Mouse (Mus musculus): ENCODE results near the gene Hist1h2bm. TPM values are rescaled to one million over a fixed set of nuclear protein-coding genes. Genes with fewer than 3 reads are reported as not detected.
A peak's percentile ranks its signal among the peaks of the same experiment; 100 is the strongest.
"Not testable (repeated sequence)": the region's sequence is repeated elsewhere in the genome, so short reads cannot be mapped to it uniquely, and the experiment has no call there.

The Hist1h2bm gene
- 6.8 and 7.9 TPM in 2 replicates for polyA plus RNA-seq (2016; fragmentation: Nextera tagmentation; extraction: Ambion mirVana)

DNA sequence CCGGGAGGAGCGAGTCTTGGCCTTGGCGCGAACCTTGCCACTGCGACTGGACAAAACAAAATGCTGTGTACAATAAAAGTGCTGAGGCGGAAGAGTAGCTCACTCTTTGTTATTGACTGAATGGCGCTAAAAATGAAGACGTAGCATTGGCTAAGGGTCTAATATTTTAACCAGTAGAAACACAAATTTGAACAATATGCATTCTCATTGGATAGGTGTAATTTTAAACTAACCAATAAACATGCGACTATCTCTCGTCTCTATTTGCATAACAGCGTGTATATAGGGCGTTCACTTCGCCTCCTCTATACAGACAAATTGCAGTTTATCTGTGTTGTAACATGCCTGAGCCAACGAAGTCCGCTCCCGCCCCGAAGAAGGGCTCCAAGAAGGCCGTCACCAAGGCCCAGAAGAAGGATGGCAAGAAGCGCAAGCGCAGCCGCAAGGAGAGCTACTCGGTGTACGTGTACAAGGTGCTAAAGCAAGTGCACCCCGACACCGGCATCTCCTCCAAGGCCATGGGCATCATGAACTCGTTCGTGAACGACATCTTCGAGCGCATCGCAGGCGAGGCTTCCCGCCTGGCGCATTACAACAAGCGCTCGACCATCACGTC is at the start of gene Hist1h2bm:
Gene Hist1h2bm, plus strand, starts transcription at position 288 of the 616 bp plus-strand sequence.
- peak within 1 kb of the TSS; percentile 50 for H3K4me3 ChIP-seq
- peak within 1 kb of the TSS; percentile 94 for H3K27ac ChIP-seq
- not testable (repeated sequence) for H3K27me3 ChIP-seq (ENCODE audit: low read depth, poor library complexity, severe bottlenecking); H3K36me3 ChIP-seq; H3K9me3 ChIP-seq (replicated peaks)
- H3K4me1 ChIP-seq, result peaks cover 26% of the 10 kb centered on the region
- peak; percentile 75 for DNase-seq (ENCODE audit: low spot score)
- WGBS, result under 1% methylated on average over 37 of the region's 37 CpGs

DNA sequence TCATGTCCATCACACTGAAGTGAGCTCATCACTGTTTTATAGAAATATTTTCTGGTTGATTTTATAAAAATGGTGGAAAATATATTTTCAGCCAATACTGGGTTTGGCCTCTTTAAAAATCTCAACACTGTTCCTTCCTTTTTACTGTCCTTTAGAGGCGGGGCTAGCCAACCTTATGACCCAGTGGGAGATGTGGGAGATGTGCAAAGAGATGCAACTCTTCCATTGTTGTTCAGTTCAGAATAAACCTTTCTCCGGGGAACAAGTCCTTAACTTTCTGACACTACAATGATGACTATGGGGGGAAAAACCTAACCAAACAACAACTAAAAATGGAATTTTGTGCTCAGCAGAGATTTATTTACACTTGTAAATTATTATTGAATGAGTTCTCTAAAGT is 44.5 kb upstream of the Hist1h2bm start, which contains the start of gene Olfr1360:
Gene Olfr1360, minus strand, starts transcription at position 101 of the 400 bp plus-strand sequence.
- WGBS, result 77% methylated on average over 2 of the region's 2 CpGs
- Histone ChIP-seq H3K4me1 (no peaks in the 10 kb centered on the region), H3K9me3 (replicated peaks) (no peaks in the 10 kb centered on the region), H3K36me3 (no peaks in the 10 kb centered on the region), H3K27me3 (ENCODE audit: low read depth, poor library complexity, severe bottlenecking) (no peaks in the 10 kb centered on the region), H3K27ac (no peak within 1 kb of the TSS), H3K4me3 (no peak within 1 kb of the TSS)
- no peak for DNase-seq (ENCODE audit: low spot score)

DNA sequence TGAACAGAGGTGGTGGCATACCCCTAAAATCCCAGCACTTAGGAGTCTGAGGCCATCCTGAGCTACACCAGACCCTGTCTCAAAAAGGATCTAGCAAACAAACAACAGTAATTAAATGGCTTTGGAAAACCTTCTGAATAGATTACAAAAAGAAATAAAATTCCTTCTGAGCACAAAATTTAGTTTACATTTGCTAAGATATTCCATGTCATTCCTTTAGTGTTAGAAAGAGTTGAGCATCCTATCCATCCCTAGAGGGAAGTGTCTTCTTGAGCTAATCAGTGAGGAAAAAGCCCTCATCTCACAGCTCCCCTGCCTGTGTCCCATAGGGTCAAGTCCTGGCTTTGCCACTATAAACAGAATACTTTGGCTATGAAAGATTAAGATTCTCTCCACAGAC is 24.0 kb upstream of the Hist1h2bm start, which contains the start of gene Olfr1359:
Gene Olfr1359, plus strand, starts transcription at position 301 of the 400 bp plus-strand sequence.
- Histone ChIP-seq H3K27ac (no peak within 1 kb of the TSS), H3K36me3 (no peaks in the 10 kb centered on the region), H3K4me3 (no peak within 1 kb of the TSS), H3K27me3 (ENCODE audit: low read depth, poor library complexity, severe bottlenecking) (no peaks in the 10 kb centered on the region), H3K4me1 (no peaks in the 10 kb centered on the region), H3K9me3 (replicated peaks) (no peaks in the 10 kb centered on the region)
- no peak for DNase-seq (ENCODE audit: low spot score)

GRCm38 (mm10) chr13:21706669-21707068 is 15.2 kb upstream of the Hist1h2bm start:
- no peak overlapping the region for H3K4me3 ChIP-seq
- H3K27me3 ChIP-seq (ENCODE audit: low read depth, poor library complexity, severe bottlenecking), result no peaks in the 10 kb centered on the region
- H3K27ac ChIP-seq, result no peak overlapping the region
- DNase-seq (ENCODE audit: low spot score), result no peak
- 76% methylated on average over 4 of the region's 4 CpGs for WGBS
- peaks cover 2% of the 10 kb centered on the region; the same call in 1 of the 2 replicates for H3K4me1 ChIP-seq
- no peaks in the 10 kb centered on the region for H3K9me3 ChIP-seq (replicated peaks)
- H3K36me3 ChIP-seq, result no peaks in the 10 kb centered on the region

DNA sequence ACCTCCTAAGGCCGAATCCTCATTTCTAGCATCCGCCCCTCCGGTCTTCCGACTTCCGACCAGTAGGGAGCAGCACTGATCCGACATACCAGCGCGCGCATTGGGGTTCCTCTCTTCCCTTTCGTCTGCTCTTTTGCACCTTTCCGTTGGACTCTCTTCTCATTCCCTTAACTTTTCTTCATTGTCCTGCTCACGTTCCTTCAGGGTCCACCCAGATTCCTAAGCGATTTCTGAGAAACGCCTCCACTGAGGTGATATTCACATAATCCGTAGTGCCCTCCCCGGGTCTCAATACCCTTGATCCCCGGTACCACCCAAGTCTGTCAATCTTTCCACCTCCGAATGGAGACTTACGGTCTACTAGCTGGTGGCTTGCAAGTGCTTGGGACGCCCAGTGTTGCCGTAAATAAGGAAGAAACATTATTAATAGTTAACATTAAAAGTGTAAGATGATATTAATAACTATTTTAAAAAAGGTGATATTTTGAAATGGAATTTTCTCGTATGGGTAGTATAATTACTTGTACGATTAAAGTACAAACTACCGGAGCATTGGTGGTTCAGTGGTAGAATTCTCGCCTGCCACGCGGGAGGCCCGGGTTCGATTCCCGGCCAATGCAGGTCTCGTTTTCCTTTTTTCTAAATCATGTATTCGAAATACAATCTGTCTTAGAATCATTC is 11.7 kb upstream of the Hist1h2bm start:
- DNase-seq (ENCODE audit: low spot score), result peak; percentile 86
- under 1% methylated on average over 32 of the region's 32 CpGs for WGBS

GRCm38 (mm10) chr13:21710821-21711525 is 10.9 kb upstream of the Hist1h2bm start:
- peak overlapping the region; percentile 71 for H3K4me3 ChIP-seq
- DNase-seq (ENCODE audit: low spot score), result peak; percentile 73
- no peaks in the 10 kb centered on the region for H3K9me3 ChIP-seq (replicated peaks)
- H3K27ac ChIP-seq, result no peak overlapping the region
- WGBS, result 2% methylated on average over 22 of the region's 22 CpGs
- no peaks in the 10 kb centered on the region for H3K36me3 ChIP-seq
- H3K27me3 ChIP-seq (ENCODE audit: low read depth, poor library complexity, severe bottlenecking), result no peaks in the 10 kb centered on the region
- peaks cover 10% of the 10 kb centered on the region for H3K4me1 ChIP-seq

More for the DNA sequence above, 11.7 kb upstream of the Hist1h2bm start:
- peak overlapping the region; percentile 71 for H3K4me3 ChIP-seq
- no peaks in the 10 kb centered on the region for H3K36me3 ChIP-seq
- H3K9me3 ChIP-seq (replicated peaks), result no peaks in the 10 kb centered on the region
- peaks cover 7% of the 10 kb centered on the region for H3K4me1 ChIP-seq
- peak overlapping the region; percentile 86 for H3K27ac ChIP-seq
- H3K27me3 ChIP-seq (ENCODE audit: low read depth, poor library complexity, severe bottlenecking), result no peaks in the 10 kb centered on the region

- peaks cover 10% of the 10 kb centered on the region for H3K4me1 ChIP-seq
- H3K27ac ChIP-seq, result no peak overlapping the region
- WGBS, result 45% methylated on average over 4 of the region's 4 CpGs
- H3K9me3 ChIP-seq (replicated peaks), result no peaks in the 10 kb centered on the region
- no peaks in the 10 kb centered on the region for H3K27me3 ChIP-seq (ENCODE audit: low read depth, poor library complexity, severe bottlenecking)
- H3K4me3 ChIP-seq, result peak overlapping the region; percentile 71
- no peak for DNase-seq (ENCODE audit: low spot score)
- H3K36me3 ChIP-seq, result no peaks in the 10 kb centered on the region
Observed at GRCm38 (mm10) chr13:21711698-21712097, 10.1 kb upstream of the Hist1h2bm start.

GRCm38 (mm10) chr13:21714725-21715124 is 7.1 kb upstream of the Hist1h2bm start:
- Histone ChIP-seq H3K9me3 (replicated peaks) (no peaks in the 10 kb centered on the region), H3K36me3 (no peaks in the 10 kb centered on the region), H3K4me1 (peaks cover 17% of the 10 kb centered on the region), H3K27me3 (ENCODE audit: low read depth, poor library complexity, severe bottlenecking) (no peaks in the 10 kb centered on the region), H3K4me3 (peak overlapping the region; percentile 57), H3K27ac (peak overlapping the region; percentile 94)
- 2% methylated on average over 7 of the region's 7 CpGs for WGBS
- DNase-seq (ENCODE audit: low spot score), result peak; percentile 56

GRCm38 (mm10) chr13:21715131-21715863 is 6.5 kb upstream of the Hist1h2bm start:
- H3K9me3 ChIP-seq (replicated peaks), result no peaks in the 10 kb centered on the region
- peaks cover 19% of the 10 kb centered on the region for H3K4me1 ChIP-seq
- no peaks in the 10 kb centered on the region for H3K27me3 ChIP-seq (ENCODE audit: low read depth, poor library complexity, severe bottlenecking)
- H3K27ac ChIP-seq, result peak overlapping the region; percentile 94
- peak overlapping the region; percentile 57 for H3K4me3 ChIP-seq
- no peaks in the 10 kb centered on the region for H3K36me3 ChIP-seq
- WGBS, result 2% methylated on average over 22 of the region's 22 CpGs
- DNase-seq (ENCODE audit: low spot score), result peak; percentile 55

- Histone ChIP-seq H3K4me3 (peak within 1 kb of the TSS; percentile 57), H3K27ac (peak within 1 kb of the TSS; percentile 94), H3K4me1 (peaks cover 26% of the 10 kb centered on the region)
- not testable (repeated sequence) for H3K36me3 ChIP-seq; H3K27me3 ChIP-seq (ENCODE audit: low read depth, poor library complexity, severe bottlenecking); H3K9me3 ChIP-seq (replicated peaks)
- peak; percentile 75 for DNase-seq (ENCODE audit: low spot score)
- under 1% methylated on average over 36 of the region's 50 CpGs for WGBS
Observed at GRCm38 (mm10) chr13:21715864-21716539, 5.8 kb upstream of the Hist1h2bm start, which contains the start of the genes Hist1h2bl and Hist1h2ai. Gene Hist1h2bl, minus strand, starts transcription at chr13:21716143. Gene Hist1h2ai, plus strand, starts transcription at chr13:21716422.

DNA sequence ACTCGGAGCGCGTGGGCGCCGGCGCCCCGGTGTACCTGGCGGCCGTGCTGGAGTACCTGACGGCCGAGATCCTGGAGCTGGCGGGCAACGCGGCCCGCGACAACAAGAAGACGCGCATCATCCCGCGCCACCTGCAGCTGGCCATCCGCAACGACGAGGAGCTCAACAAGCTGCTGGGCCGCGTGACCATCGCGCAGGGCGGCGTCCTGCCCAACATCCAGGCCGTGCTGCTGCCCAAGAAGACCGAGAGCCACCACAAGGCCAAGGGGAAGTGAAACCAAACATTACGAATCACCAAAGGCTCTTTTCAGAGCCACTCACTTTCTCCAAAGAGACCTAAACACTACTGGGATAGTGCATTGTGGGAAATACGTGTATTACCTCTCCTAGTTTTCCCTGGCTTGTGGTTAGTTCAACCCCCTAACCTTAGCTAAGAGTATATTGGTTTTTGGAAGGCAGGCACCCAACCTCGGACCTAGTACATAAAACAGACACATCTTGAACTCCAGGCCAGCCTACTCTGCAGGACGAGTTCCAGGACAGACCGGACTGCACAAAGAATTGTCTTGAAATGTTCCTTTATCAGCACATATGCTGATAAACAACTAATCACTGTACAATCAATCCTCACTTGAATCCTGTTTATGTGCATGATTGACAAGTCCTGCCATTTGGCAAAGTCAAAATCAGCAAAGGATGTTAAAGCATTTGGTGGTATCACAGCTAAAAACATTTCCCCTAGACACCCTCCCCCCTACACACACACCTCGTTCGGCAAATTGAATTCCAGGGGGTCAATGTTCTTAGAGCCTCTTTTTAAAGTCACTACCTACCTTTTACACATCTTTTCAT is 5.1 kb upstream of the Hist1h2bm start:
- peak overlapping the region; percentile 94 for H3K27ac ChIP-seq
- H3K4me3 ChIP-seq, result peak overlapping the region; percentile 57
- H3K4me1 ChIP-seq, result peaks cover 25% of the 10 kb centered on the region
- H3K27me3 ChIP-seq (ENCODE audit: low read depth, poor library complexity, severe bottlenecking); H3K36me3 ChIP-seq; H3K9me3 ChIP-seq (replicated peaks): not testable (repeated sequence)
- peak; percentile 69 for DNase-seq (ENCODE audit: low spot score)
- WGBS, result under 1% methylated on average over 15 of the region's 38 CpGs

Data from limb, embryonic 10.5 days (tissue).